Mouse (Mus musculus) kidney, adult 2 months (tissue): ENCODE data around the gene Cutc.

Experiments
- CTCF ChIP-seq: fragments of 200-500 bp; conservative IDR thresholded peaks from 2 replicates; pipeline ENCODE4 v1.5.1; 2011; ENCODE audit warnings: low read depth, mild to moderate bottlenecking, control low read depth, low read length, moderate library complexity, mixed read lengths; ENCODE audit not compliant: insufficient read depth, insufficient read length
- POLR2A ChIP-seq: fragments of 200-500 bp; IDR thresholded peaks from one replicate; pipeline ENCODE4 v1.6.1; 2011; ENCODE audit warnings: low read depth, low read length, control low read depth

GRCm38 (mm10) chr19:43711971-43712370 is 40.8 kb upstream of the Cutc start:
- TF ChIP-seq POLR2A: no peak
- TF ChIP-seq CTCF: no peak
